Mouse (Mus musculus) brain, adult 10 weeks (tissue): Measurements from ENCODE around the gene Fam8a1. TPM values are rescaled to one million over a fixed set of nuclear protein-coding genes. Genes with fewer than 3 reads are reported as not detected.

Experiments
- polyA plus RNA-seq: library from polyadenylated mRNA; stranded (reverse); fragments of 350-450 nt; fragmentation: Illumina TruSeq; extraction: RNeasy Lipid Tissue Mini Kit (QIAGEN cat#74804); gene quantifications from one replicate; pipeline ENCODE4 v1.2.3, GENCODE M21; 2015; ENCODE audit warnings: low read depth, low replicate concordance

Gene Fam8a1
- polyA plus RNA-seq: 97.8 TPM

DNA sequence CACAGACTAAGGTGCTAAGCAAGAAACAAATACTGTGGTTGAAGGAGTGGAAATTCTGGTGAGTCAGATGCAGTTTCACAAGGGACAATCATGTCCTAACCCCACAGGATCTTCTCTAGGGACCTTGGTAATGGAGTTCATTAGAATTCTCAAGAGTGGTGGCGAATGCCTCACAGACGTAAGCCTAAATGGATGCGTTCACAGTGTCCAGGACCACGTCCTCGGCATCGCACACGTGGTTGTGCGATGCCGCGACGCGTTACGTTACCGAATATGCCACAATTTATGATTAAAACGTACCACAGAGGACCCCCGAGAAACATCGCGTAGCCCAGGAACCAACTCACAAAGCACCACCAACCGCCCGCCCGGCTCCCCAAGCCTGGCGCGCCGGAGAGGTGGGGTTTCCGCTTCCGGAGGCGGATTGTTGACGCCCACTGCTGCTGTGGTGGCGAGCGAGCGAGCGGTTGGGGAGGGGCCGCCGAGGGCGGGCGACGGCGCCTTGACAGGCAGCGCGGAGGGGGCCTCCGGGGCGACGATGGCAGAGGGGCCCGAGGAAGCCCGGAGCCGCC lies at the start of gene Fam8a1:
Fam8a1 (plus strand) TSS at position 475 of the 572 bp plus-strand sequence.

Other genes starting within 250 kb of the Fam8a1 start
- gene Cap2, start 167.7 kb upstream of the Fam8a1 start, polyA plus RNA-seq: 205 TPM
- 25.7 TPM for gene Nup153, start 58.4 kb downstream of the Fam8a1 start, polyA plus RNA-seq